Mouse (Mus musculus): Measurements from ENCODE around the gene Ube2s. TPM values are rescaled to one million over a fixed set of nuclear protein-coding genes. Genes with fewer than 3 reads are reported as not detected.

Gene Ube2s
- polyA plus RNA-seq (2014; fragmentation: Illumina TruSeq; extraction: RNeasy Lipid Tissue Mini Kit (QIAGEN cat#74804); ENCODE audit: low read depth, low replicate concordance) = 108 TPM

DNA sequence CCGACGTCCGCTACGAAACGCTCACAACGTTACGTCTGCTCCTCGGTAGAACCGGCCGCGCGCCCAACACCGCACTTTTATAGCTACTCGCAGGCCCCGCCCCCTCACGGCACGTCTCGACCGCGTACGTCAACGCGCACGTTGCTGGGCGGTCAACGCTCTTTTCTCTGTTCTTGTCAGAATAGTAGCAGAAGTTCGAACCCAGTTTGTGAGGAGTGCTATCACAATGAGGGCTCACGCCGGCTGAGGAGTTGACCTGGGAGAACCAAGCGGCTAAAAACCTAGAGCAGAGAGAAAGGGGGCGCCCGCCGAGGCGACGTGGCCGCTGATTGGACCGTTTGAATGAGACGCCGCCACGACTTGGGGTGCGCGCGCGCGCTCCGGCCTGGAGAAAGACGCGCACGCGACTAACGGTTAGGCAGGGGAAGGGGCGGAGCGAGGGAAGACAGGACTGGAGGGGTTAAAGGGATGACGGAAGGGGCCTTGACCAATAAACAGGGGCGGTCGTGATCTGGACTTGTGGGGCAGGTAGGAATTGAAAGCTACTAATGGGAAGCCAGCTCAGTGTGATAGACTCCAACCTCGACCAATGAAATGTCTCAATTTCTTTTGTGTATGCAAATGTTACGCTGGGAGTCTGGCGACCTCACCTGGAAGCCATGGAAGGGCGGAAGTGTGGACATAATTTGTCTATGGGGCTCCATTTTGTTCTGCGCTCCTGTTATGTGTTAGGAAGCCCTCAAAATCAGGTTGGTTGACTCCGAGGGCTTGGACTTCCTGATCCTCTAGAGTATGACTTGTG, at the start of gene Ube2s:
Ube2s (minus strand) TSS at position 288 of the 802 bp plus-strand sequence.

DNA sequence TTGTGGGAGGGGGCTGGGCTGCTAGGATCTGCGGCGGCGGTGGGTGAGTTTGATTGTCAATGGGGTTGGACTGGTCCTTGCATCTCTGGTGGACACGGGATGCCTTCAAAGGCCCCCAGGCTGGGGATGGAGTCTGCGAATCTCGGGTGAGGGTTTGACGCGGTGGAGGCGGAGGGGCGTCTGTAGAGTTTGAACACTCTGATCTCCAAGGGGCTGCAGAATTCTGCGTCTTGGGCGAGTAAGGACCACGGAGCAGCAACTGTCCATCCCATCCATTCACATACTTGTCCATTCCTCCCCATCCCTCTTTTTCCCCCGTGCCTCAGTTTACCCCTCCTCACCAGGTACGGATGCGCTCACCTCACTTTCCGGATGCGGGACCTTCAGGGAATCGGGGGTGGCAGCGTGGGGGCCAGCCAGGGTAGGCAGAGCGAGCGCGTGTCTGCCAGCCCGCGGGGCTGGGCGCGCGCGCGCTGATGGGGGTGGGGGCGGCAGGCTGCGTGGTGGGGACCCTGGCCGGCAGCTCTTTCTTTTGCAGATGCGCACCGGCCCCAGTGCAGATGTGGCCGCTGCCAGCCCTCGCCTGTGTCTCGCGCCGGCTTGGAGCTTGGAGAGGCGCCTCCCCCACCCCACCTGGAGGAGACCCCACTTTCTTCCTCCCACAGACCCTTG, 32.0 kb upstream of the Ube2s start, which contains the start of gene Shisa7:
Shisa7 (minus strand) TSS at position 452 of the 672 bp plus-strand sequence.

DNA sequence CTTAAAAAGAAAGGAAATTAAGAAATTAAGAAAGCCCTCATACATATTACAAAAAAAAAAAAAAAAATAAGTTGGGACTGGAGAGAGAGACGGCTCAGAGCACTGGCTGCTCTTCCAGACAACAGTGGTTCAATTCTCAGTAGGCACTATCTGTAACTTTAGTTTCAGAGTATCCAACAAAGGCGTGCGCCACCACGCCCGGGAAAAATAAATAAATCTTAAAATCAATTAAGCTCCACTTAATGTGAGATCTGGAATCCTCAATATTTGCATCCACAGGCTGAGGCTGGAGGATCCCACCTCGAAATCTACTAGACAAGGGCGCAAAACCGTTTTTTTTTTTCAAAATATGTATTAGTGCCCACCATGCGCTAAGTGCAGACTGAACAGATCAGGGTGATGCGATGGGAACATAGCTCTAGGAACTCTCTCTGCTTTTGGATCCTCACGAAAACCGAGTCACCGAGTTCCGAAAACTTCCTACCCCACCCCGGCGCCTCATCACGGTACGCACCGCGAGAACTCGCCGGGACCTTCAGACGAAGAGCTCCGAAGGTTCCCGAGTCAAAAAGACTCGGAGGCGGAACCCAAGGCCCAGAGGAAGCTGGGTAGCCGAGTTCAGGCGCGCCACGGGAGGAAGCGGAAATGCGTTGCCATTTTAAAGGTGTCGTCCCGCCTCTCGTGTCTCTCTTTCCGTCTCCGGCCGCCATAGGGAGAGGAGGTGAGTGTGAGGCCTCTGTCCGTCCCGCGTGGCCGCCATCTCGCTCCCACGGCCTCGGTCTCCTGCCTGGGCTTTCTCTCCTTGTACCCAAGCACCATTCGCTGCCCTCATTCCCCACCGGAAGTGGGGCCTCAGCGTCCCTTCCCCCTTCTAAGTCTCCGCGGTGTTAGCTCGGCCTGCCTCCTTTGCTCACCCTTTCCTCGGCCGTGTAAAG, 19.8 kb downstream of the Ube2s start, which contains the start of gene Rpl28:
Rpl28 (plus strand) TSS at position 597 of the 935 bp plus-strand sequence.

DNA sequence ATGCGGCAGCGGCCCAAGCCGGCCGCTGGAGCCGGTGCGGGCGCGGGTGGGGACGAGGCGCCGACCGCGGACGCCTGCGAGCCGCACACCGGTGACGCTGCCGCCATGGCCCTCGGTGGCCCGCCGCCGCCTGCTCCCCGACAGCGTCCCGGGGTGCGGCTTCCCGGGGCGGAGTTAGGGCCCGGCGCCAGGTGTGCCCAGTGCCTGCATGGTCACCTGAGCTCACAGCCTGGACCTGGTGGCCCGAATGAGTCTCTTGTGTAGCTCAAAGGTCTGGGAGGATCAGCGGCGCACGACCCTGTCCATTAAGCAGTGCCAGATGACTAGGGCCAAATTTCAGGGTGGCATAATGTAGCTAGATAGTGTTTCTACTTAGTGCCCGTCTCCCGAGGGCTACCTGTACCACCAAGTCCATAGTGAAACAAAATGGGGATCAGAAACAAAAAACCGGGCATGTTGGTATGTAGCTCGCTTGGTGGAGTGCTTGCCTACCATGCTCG, 22.9 kb downstream of the Ube2s start, which contains the start of gene Tmem238:
Tmem238 (minus strand) TSS at position 221 of the 500 bp plus-strand sequence.

DNA sequence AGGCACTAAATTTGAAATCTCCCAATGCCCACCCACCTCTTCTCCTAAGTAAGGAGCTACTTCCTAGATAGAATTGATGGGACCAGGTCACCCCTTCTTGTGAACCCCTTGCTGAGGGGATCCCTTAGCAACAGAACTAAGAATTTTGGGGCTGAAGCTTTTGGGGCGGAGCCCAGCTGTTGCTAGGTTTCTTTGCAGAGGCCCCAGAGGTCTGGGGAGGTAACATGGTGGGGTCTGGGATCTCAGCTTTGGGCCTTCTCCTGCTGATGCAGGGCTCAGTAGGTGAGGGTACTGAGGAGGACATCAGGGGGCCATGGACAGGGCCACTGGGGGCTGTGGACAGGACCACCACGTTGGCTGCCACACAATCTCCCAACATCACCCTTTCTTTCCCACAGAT, 29.6 kb downstream of the Ube2s start, which contains the start of the genes Il11 and Tmem190:
Il11 (minus strand) TSS at position 101 of the 400 bp plus-strand sequence.
Tmem190 (plus strand) TSS at position 179 of the 400 bp plus-strand sequence.

DNA sequence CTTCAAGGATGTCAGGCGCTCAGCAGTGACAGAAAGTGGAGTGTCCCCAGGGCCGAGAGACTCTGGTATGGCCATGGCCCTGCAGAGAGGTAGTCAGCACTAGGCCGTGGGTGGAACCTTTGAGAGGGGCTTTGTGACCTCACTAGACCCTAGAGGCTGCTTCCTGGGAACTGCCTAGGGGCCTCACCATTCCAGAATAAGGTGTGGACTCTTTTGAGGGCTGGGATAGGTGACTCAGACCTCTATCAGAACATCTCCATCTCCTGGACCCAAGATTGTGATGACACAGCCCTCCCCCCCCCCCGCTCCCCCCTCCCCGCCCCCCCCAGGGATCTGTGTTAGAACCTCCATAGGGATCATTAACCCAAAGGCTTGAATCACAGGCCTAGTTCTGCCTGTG, 41.2 kb downstream of the Ube2s start, which contains the start of gene Fam71e2:
Fam71e2 (minus strand) TSS at position 101 of the 400 bp plus-strand sequence.

DNA sequence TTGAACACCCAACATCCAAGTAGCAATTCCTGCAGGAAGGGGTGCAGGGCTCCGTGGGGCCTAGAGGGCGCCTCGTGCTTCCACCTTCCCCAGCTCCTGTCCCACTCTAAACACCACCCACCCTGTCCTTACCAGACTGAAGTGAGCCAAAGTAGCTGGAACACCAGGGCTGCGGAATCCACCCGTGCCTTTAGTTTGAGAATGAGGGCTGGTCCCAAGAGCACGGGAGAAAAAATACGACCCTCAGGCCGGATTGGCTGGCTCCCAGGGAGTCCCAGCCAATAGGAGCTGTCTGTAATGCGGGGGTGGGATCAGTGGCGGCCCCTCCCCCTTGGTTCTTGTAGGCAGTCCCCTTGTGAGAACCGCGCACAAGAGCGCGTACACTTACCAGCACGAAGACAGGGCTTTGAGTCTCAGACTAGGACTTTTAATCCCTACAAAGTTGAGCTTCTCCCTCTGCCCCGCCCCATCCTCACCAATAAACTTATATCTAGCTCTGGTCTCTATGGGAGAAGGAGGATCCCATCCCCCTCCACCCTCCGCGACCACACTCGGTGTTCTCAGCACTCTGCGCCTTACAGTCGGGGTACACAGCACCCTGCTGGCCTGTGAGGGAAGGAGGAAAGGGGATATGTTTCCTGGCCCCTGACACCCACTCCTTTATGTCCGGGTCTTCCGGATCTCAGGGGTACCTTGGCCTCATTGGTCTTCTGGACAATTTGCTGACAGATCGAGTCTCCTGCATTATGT, 59.4 kb downstream of the Ube2s start, which contains the start of gene Cox6b2:
Cox6b2 (minus strand) TSS at position 274 of the 750 bp plus-strand sequence.

Other genes starting within 250 kb of the Ube2s start
- gene Ptprh, start 208.5 kb downstream of the Ube2s start, polyA plus RNA-seq (2014; fragmentation: Illumina TruSeq; extraction: RNeasy Lipid Tissue Mini Kit (QIAGEN cat#74804); ENCODE audit: low read depth, low replicate concordance) = not detected
- gene Tmem86b, start 181.2 kb downstream of the Ube2s start, polyA plus RNA-seq (2014; fragmentation: Illumina TruSeq; extraction: RNeasy Lipid Tissue Mini Kit (QIAGEN cat#74804); ENCODE audit: low read depth, low replicate concordance) = 8.1 TPM
- 72.5 TPM for gene Ppp6r1, start 153.6 kb downstream of the Ube2s start, polyA plus RNA-seq (2014; fragmentation: Illumina TruSeq; extraction: RNeasy Lipid Tissue Mini Kit (QIAGEN cat#74804); ENCODE audit: low read depth, low replicate concordance)
- 25.7 TPM for gene Hspbp1, start 127.5 kb downstream of the Ube2s start, polyA plus RNA-seq (2014; fragmentation: Illumina TruSeq; extraction: RNeasy Lipid Tissue Mini Kit (QIAGEN cat#74804); ENCODE audit: low read depth, low replicate concordance)
- 3.5 TPM for gene Brsk1, start 122.0 kb downstream of the Ube2s start, polyA plus RNA-seq (2014; fragmentation: Illumina TruSeq; extraction: RNeasy Lipid Tissue Mini Kit (QIAGEN cat#74804); ENCODE audit: low read depth, low replicate concordance)
- gene Tmem150b, start 87.3 kb downstream of the Ube2s start, polyA plus RNA-seq (2014; fragmentation: Illumina TruSeq; extraction: RNeasy Lipid Tissue Mini Kit (QIAGEN cat#74804); ENCODE audit: low read depth, low replicate concordance) = 0.60 TPM
- 49.2 TPM for gene Kmt5c, start 72.5 kb downstream of the Ube2s start, polyA plus RNA-seq (2014; fragmentation: Illumina TruSeq; extraction: RNeasy Lipid Tissue Mini Kit (QIAGEN cat#74804); ENCODE audit: low read depth, low replicate concordance)
- gene Cox6b2, start 59.5 kb downstream of the Ube2s start, polyA plus RNA-seq (2014; fragmentation: Illumina TruSeq; extraction: RNeasy Lipid Tissue Mini Kit (QIAGEN cat#74804); ENCODE audit: low read depth, low replicate concordance) = 28.9 TPM
- 3.3 TPM for gene Fam71e2, start 41.3 kb downstream of the Ube2s start, polyA plus RNA-seq (2014; fragmentation: Illumina TruSeq; extraction: RNeasy Lipid Tissue Mini Kit (QIAGEN cat#74804); ENCODE audit: low read depth, low replicate concordance)
- 0.32 TPM for gene Il11, start 29.7 kb downstream of the Ube2s start, polyA plus RNA-seq (2014; fragmentation: Illumina TruSeq; extraction: RNeasy Lipid Tissue Mini Kit (QIAGEN cat#74804); ENCODE audit: low read depth, low replicate concordance)
- 2.2 TPM for gene Tmem190, start 29.7 kb downstream of the Ube2s start, polyA plus RNA-seq (2014; fragmentation: Illumina TruSeq; extraction: RNeasy Lipid Tissue Mini Kit (QIAGEN cat#74804); ENCODE audit: low read depth, low replicate concordance)
- gene Tmem238, start 22.9 kb downstream of the Ube2s start, polyA plus RNA-seq (2014; fragmentation: Illumina TruSeq; extraction: RNeasy Lipid Tissue Mini Kit (QIAGEN cat#74804); ENCODE audit: low read depth, low replicate concordance) = 6.7 TPM
- gene Rpl28, start 19.7 kb downstream of the Ube2s start, polyA plus RNA-seq (2014; fragmentation: Illumina TruSeq; extraction: RNeasy Lipid Tissue Mini Kit (QIAGEN cat#74804); ENCODE audit: low read depth, low replicate concordance) = 632 TPM
- gene Shisa7, start 32.1 kb upstream of the Ube2s start, polyA plus RNA-seq (2014; fragmentation: Illumina TruSeq; extraction: RNeasy Lipid Tissue Mini Kit (QIAGEN cat#74804); ENCODE audit: low read depth, low replicate concordance) = 1.9 TPM
- gene Isoc2b, start 57.7 kb upstream of the Ube2s start, polyA plus RNA-seq (2014; fragmentation: Illumina TruSeq; extraction: RNeasy Lipid Tissue Mini Kit (QIAGEN cat#74804); ENCODE audit: low read depth, low replicate concordance) = 29.3 TPM
- gene Isoc2a, start 64.6 kb upstream of the Ube2s start, polyA plus RNA-seq (2014; fragmentation: Illumina TruSeq; extraction: RNeasy Lipid Tissue Mini Kit (QIAGEN cat#74804); ENCODE audit: low read depth, low replicate concordance) = 35.3 TPM
- gene Gm36210, start 93.9 kb upstream of the Ube2s start, polyA plus RNA-seq (2014; fragmentation: Illumina TruSeq; extraction: RNeasy Lipid Tissue Mini Kit (QIAGEN cat#74804); ENCODE audit: low read depth, low replicate concordance) = not detected
- 6.5 TPM for gene Zfp628, start 102.6 kb upstream of the Ube2s start, polyA plus RNA-seq (2014; fragmentation: Illumina TruSeq; extraction: RNeasy Lipid Tissue Mini Kit (QIAGEN cat#74804); ENCODE audit: low read depth, low replicate concordance)
- gene Nat14, start 109.4 kb upstream of the Ube2s start, polyA plus RNA-seq (2014; fragmentation: Illumina TruSeq; extraction: RNeasy Lipid Tissue Mini Kit (QIAGEN cat#74804); ENCODE audit: low read depth, low replicate concordance) = 5.1 TPM
- gene Ssc5d, start 113.2 kb upstream of the Ube2s start, polyA plus RNA-seq (2014; fragmentation: Illumina TruSeq; extraction: RNeasy Lipid Tissue Mini Kit (QIAGEN cat#74804); ENCODE audit: low read depth, low replicate concordance) = 12.2 TPM
- gene Sbk2, start 151.8 kb upstream of the Ube2s start, polyA plus RNA-seq (2014; fragmentation: Illumina TruSeq; extraction: RNeasy Lipid Tissue Mini Kit (QIAGEN cat#74804); ENCODE audit: low read depth, low replicate concordance) = 1.8 TPM
- 0.24 TPM for gene Sbk3, start 158.6 kb upstream of the Ube2s start, polyA plus RNA-seq (2014; fragmentation: Illumina TruSeq; extraction: RNeasy Lipid Tissue Mini Kit (QIAGEN cat#74804); ENCODE audit: low read depth, low replicate concordance)
- 31.4 TPM for gene Zfp579, start 183.6 kb upstream of the Ube2s start, polyA plus RNA-seq (2014; fragmentation: Illumina TruSeq; extraction: RNeasy Lipid Tissue Mini Kit (QIAGEN cat#74804); ENCODE audit: low read depth, low replicate concordance)
- gene Zfp524, start 201.8 kb upstream of the Ube2s start, polyA plus RNA-seq (2014; fragmentation: Illumina TruSeq; extraction: RNeasy Lipid Tissue Mini Kit (QIAGEN cat#74804); ENCODE audit: low read depth, low replicate concordance) = 17.1 TPM
- 19.0 TPM for gene Fiz1, start 202.1 kb upstream of the Ube2s start, polyA plus RNA-seq (2014; fragmentation: Illumina TruSeq; extraction: RNeasy Lipid Tissue Mini Kit (QIAGEN cat#74804); ENCODE audit: low read depth, low replicate concordance)
- not detected for gene Gm44973, start 202.9 kb upstream of the Ube2s start, polyA plus RNA-seq (2014; fragmentation: Illumina TruSeq; extraction: RNeasy Lipid Tissue Mini Kit (QIAGEN cat#74804); ENCODE audit: low read depth, low replicate concordance)
- 20.8 TPM for gene Zfp865, start 207.8 kb upstream of the Ube2s start, polyA plus RNA-seq (2014; fragmentation: Illumina TruSeq; extraction: RNeasy Lipid Tissue Mini Kit (QIAGEN cat#74804); ENCODE audit: low read depth, low replicate concordance)
- 3.0 TPM for gene Ccdc106, start 208.0 kb upstream of the Ube2s start, polyA plus RNA-seq (2014; fragmentation: Illumina TruSeq; extraction: RNeasy Lipid Tissue Mini Kit (QIAGEN cat#74804); ENCODE audit: low read depth, low replicate concordance)
- gene 4632433K11Rik, start 221.5 kb upstream of the Ube2s start, polyA plus RNA-seq (2014; fragmentation: Illumina TruSeq; extraction: RNeasy Lipid Tissue Mini Kit (QIAGEN cat#74804); ENCODE audit: low read depth, low replicate concordance) = not detected
- gene Zfp784, start 225.9 kb upstream of the Ube2s start, polyA plus RNA-seq (2014; fragmentation: Illumina TruSeq; extraction: RNeasy Lipid Tissue Mini Kit (QIAGEN cat#74804); ENCODE audit: low read depth, low replicate concordance) = 6.3 TPM
- 6.7 TPM for gene Zfp580, start 238.9 kb upstream of the Ube2s start, polyA plus RNA-seq (2014; fragmentation: Illumina TruSeq; extraction: RNeasy Lipid Tissue Mini Kit (QIAGEN cat#74804); ENCODE audit: low read depth, low replicate concordance)
- gene U2af2, start 249.6 kb upstream of the Ube2s start, polyA plus RNA-seq (2014; fragmentation: Illumina TruSeq; extraction: RNeasy Lipid Tissue Mini Kit (QIAGEN cat#74804); ENCODE audit: low read depth, low replicate concordance) = 152 TPM

All from adipose tissue, adult 10 weeks (tissue).